Mouse (Mus musculus): ENCODE results near the gene Sbds. TPM values are rescaled to one million over a fixed set of nuclear protein-coding genes. Genes with fewer than 3 reads are reported as not detected.

Sbds gene
- polyA plus RNA-seq, 1 experiment from 2014 or later: 60.3 TPM

- Histone ChIP-seq H3K36me3 (ENCODE audit: control insufficient read depth, insufficient read depth) (0 out of 2 replicates have a peak, but pooled peaks cover 3% of the 10 kb centered on the region), H3K27ac (ENCODE audit: low read length) (no peak overlapping the region), H3K4me3 (replicated peaks; ENCODE audit: low read length) (no peak overlapping the region), H3K9ac (replicated peaks; ENCODE audit: low read depth, low read length) (no peak overlapping the region), H3K9me3 (ENCODE audit: control insufficient read depth, low read length) (no peaks in the 10 kb centered on the region), H3K4me2 (ENCODE audit: low read length) (no peak overlapping the region), H3K27me3 (replicated peaks; ENCODE audit: control insufficient read depth, insufficient read depth, low read length) (no peaks in the 10 kb centered on the region), H3K4me1 (replicated peaks; ENCODE audit: control insufficient read depth, insufficient read depth, low read length) (peaks cover 20% of the 10 kb centered on the region)
- ATAC-seq: no peak
- 96% methylated on average over 6 of the region's 6 CpGs for WGBS
Measured at GRCm38 (mm10) chr5:130290242-130290641, 34.9 kb upstream of the Sbds start.

GRCm38 (mm10) chr5:130288106-130288505 lies 32.8 kb upstream of the Sbds start:
- Histone ChIP-seq H3K4me2 (ENCODE audit: low read length) (no peak overlapping the region), H3K4me3 (replicated peaks; ENCODE audit: low read length) (no peak overlapping the region), H3K4me1 (replicated peaks; ENCODE audit: control insufficient read depth, insufficient read depth, low read length) (peaks cover 5% of the 10 kb centered on the region), H3K36me3 (ENCODE audit: control insufficient read depth, insufficient read depth) (peaks cover 13% of the 10 kb centered on the region), H3K27ac (ENCODE audit: low read length) (no peak overlapping the region), H3K9me3 (ENCODE audit: control insufficient read depth, low read length) (peaks cover 4% of the 10 kb centered on the region; the same call in 1 of the 2 replicates), H3K9ac (replicated peaks; ENCODE audit: low read depth, low read length) (no peak overlapping the region), H3K27me3 (replicated peaks; ENCODE audit: control insufficient read depth, insufficient read depth, low read length) (no peaks in the 10 kb centered on the region)
- no peak for ATAC-seq
- 90% methylated on average over 7 of the region's 7 CpGs for WGBS

- no peak overlapping the region for H3K9ac ChIP-seq (replicated peaks; ENCODE audit: low read depth, low read length)
- H3K4me2 ChIP-seq (ENCODE audit: low read length): no peak overlapping the region
- peaks cover 22% of the 10 kb centered on the region for H3K36me3 ChIP-seq (ENCODE audit: control insufficient read depth, insufficient read depth)
- no peak for ATAC-seq
- H3K27me3 ChIP-seq (replicated peaks; ENCODE audit: control insufficient read depth, insufficient read depth, low read length): no peaks in the 10 kb centered on the region
- H3K27ac ChIP-seq (ENCODE audit: low read length): no peak overlapping the region
- WGBS: 96% methylated on average over 9 of the region's 9 CpGs
- no peaks in the 10 kb centered on the region for H3K4me1 ChIP-seq (replicated peaks; ENCODE audit: control insufficient read depth, insufficient read depth, low read length)
- H3K9me3 ChIP-seq (ENCODE audit: control insufficient read depth, low read length): peaks cover 4% of the 10 kb centered on the region; the same call in 1 of the 2 replicates
- no peak overlapping the region for H3K4me3 ChIP-seq (replicated peaks; ENCODE audit: low read length)
Measured at GRCm38 (mm10) chr5:130283079-130283732, 27.9 kb upstream of the Sbds start.

GRCm38 (mm10) chr5:130278011-130278472 lies 22.7 kb upstream of the Sbds start:
- no peak overlapping the region for H3K9ac ChIP-seq (replicated peaks; ENCODE audit: low read depth, low read length)
- no peaks in the 10 kb centered on the region for H3K27me3 ChIP-seq (replicated peaks; ENCODE audit: control insufficient read depth, insufficient read depth, low read length)
- H3K4me3 ChIP-seq (replicated peaks; ENCODE audit: low read length): no peak overlapping the region
- no peak overlapping the region for H3K27ac ChIP-seq (ENCODE audit: low read length)
- 81% methylated on average over 7 of the region's 7 CpGs for WGBS
- H3K4me2 ChIP-seq (ENCODE audit: low read length): no peak overlapping the region
- no peak for ATAC-seq
- peaks cover 16% of the 10 kb centered on the region for H3K36me3 ChIP-seq (ENCODE audit: control insufficient read depth, insufficient read depth)
- no peaks in the 10 kb centered on the region for H3K4me1 ChIP-seq (replicated peaks; ENCODE audit: control insufficient read depth, insufficient read depth, low read length)
- H3K9me3 ChIP-seq (ENCODE audit: control insufficient read depth, low read length): no peaks in the 10 kb centered on the region

- Histone ChIP-seq H3K4me1 (replicated peaks; ENCODE audit: control insufficient read depth, insufficient read depth, low read length) (no peaks in the 10 kb centered on the region), H3K9me3 (ENCODE audit: control insufficient read depth, low read length) (no peaks in the 10 kb centered on the region), H3K27ac (ENCODE audit: low read length) (no peak overlapping the region), H3K36me3 (ENCODE audit: control insufficient read depth, insufficient read depth) (peaks cover 9% of the 10 kb centered on the region), H3K4me3 (replicated peaks; ENCODE audit: low read length) (no peak overlapping the region), H3K9ac (replicated peaks; ENCODE audit: low read depth, low read length) (no peak overlapping the region), H3K4me2 (ENCODE audit: low read length) (no peak overlapping the region), H3K27me3 (replicated peaks; ENCODE audit: control insufficient read depth, insufficient read depth, low read length) (no peaks in the 10 kb centered on the region)
- no peak for ATAC-seq
- WGBS: 43% methylated on average over 4 of the region's 4 CpGs
Measured at GRCm38 (mm10) chr5:130275509-130275908, 20.2 kb upstream of the Sbds start.

- Histone ChIP-seq H3K9ac (replicated peaks; ENCODE audit: low read depth, low read length) (no peak overlapping the region), H3K27ac (ENCODE audit: low read length) (no peak overlapping the region), H3K4me3 (replicated peaks; ENCODE audit: low read length) (no peak overlapping the region), H3K4me2 (ENCODE audit: low read length) (no peak overlapping the region), H3K27me3 (replicated peaks; ENCODE audit: control insufficient read depth, insufficient read depth, low read length) (no peaks in the 10 kb centered on the region), H3K4me1 (replicated peaks; ENCODE audit: control insufficient read depth, insufficient read depth, low read length) (no peaks in the 10 kb centered on the region), H3K36me3 (ENCODE audit: control insufficient read depth, insufficient read depth) (peaks cover 8% of the 10 kb centered on the region), H3K9me3 (ENCODE audit: control insufficient read depth, low read length) (no peaks in the 10 kb centered on the region)
- no peak for ATAC-seq
- 94% methylated on average over 6 of the region's 6 CpGs for WGBS
Measured at GRCm38 (mm10) chr5:130273046-130273445, 17.7 kb upstream of the Sbds start.

GRCm38 (mm10) chr5:130272344-130272743 lies 17.0 kb upstream of the Sbds start:
- Histone ChIP-seq H3K27me3 (replicated peaks; ENCODE audit: control insufficient read depth, insufficient read depth, low read length) (no peaks in the 10 kb centered on the region), H3K36me3 (ENCODE audit: control insufficient read depth, insufficient read depth) (peaks cover 10% of the 10 kb centered on the region), H3K4me2 (ENCODE audit: low read length) (no peak overlapping the region), H3K4me1 (replicated peaks; ENCODE audit: control insufficient read depth, insufficient read depth, low read length) (no peaks in the 10 kb centered on the region), H3K9me3 (ENCODE audit: control insufficient read depth, low read length) (no peaks in the 10 kb centered on the region), H3K27ac (ENCODE audit: low read length) (no peak overlapping the region), H3K4me3 (replicated peaks; ENCODE audit: low read length) (no peak overlapping the region), H3K9ac (replicated peaks; ENCODE audit: low read depth, low read length) (no peak overlapping the region)
- 96% methylated on average over 1 of the region's 1 CpGs for WGBS
- no peak for ATAC-seq

GRCm38 (mm10) chr5:130268976-130269375 lies 13.6 kb upstream of the Sbds start:
- Histone ChIP-seq H3K9ac (replicated peaks; ENCODE audit: low read depth, low read length) (no peak overlapping the region), H3K4me2 (ENCODE audit: low read length) (no peak overlapping the region), H3K4me3 (replicated peaks; ENCODE audit: low read length) (no peak overlapping the region), H3K36me3 (ENCODE audit: control insufficient read depth, insufficient read depth) (peaks cover 16% of the 10 kb centered on the region), H3K4me1 (replicated peaks; ENCODE audit: control insufficient read depth, insufficient read depth, low read length) (no peaks in the 10 kb centered on the region), H3K9me3 (ENCODE audit: control insufficient read depth, low read length) (no peaks in the 10 kb centered on the region), H3K27ac (ENCODE audit: low read length) (no peak overlapping the region), H3K27me3 (replicated peaks; ENCODE audit: control insufficient read depth, insufficient read depth, low read length) (no peaks in the 10 kb centered on the region)
- no peak for ATAC-seq
- WGBS: 85% methylated on average over 11 of the region's 11 CpGs

- no peaks in the 10 kb centered on the region for H3K9me3 ChIP-seq (ENCODE audit: control insufficient read depth, low read length)
- H3K9ac ChIP-seq (replicated peaks; ENCODE audit: low read depth, low read length): no peak overlapping the region
- no peak overlapping the region for H3K4me2 ChIP-seq (ENCODE audit: low read length)
- no peak for ATAC-seq
- no peaks in the 10 kb centered on the region for H3K27me3 ChIP-seq (replicated peaks; ENCODE audit: control insufficient read depth, insufficient read depth, low read length)
- H3K36me3 ChIP-seq (ENCODE audit: control insufficient read depth, insufficient read depth): peaks cover 16% of the 10 kb centered on the region
- no peak overlapping the region for H3K27ac ChIP-seq (ENCODE audit: low read length)
- 89% methylated on average over 1 of the region's 1 CpGs for WGBS
- H3K4me3 ChIP-seq (replicated peaks; ENCODE audit: low read length): no peak overlapping the region
- no peaks in the 10 kb centered on the region for H3K4me1 ChIP-seq (replicated peaks; ENCODE audit: control insufficient read depth, insufficient read depth, low read length)
Measured at GRCm38 (mm10) chr5:130267316-130267715, 12.0 kb upstream of the Sbds start.

- H3K27me3 ChIP-seq (replicated peaks; ENCODE audit: control insufficient read depth, insufficient read depth, low read length): no peaks in the 10 kb centered on the region
- 82% methylated on average over 7 of the region's 7 CpGs for WGBS
- H3K4me2 ChIP-seq (ENCODE audit: low read length): no peak overlapping the region
- peaks cover 14% of the 10 kb centered on the region for H3K36me3 ChIP-seq (ENCODE audit: control insufficient read depth, insufficient read depth)
- no peak overlapping the region for H3K27ac ChIP-seq (ENCODE audit: low read length)
- H3K4me3 ChIP-seq (replicated peaks; ENCODE audit: low read length): no peak overlapping the region
- ATAC-seq: no peak
- H3K9ac ChIP-seq (replicated peaks; ENCODE audit: low read depth, low read length): no peak overlapping the region
- no peaks in the 10 kb centered on the region for H3K4me1 ChIP-seq (replicated peaks; ENCODE audit: control insufficient read depth, insufficient read depth, low read length)
- no peaks in the 10 kb centered on the region for H3K9me3 ChIP-seq (ENCODE audit: control insufficient read depth, low read length)
Measured at GRCm38 (mm10) chr5:130266651-130267050, 11.3 kb upstream of the Sbds start.
